27 mouse cellular contexts compared by ENCODE assay signal in genomic region chr3:9408896-9409295, GRCm38 (mm10).
"Had no signal": no experiment of that assay in that cellular context is flagged by ENCODE, and none has a peak within 500 bp of the region (broad histone marks: within the 10 kb centered on the region; RNA-seq: fewer than 3 reads in every experiment).

No protein-coding gene starts in this region.

- H3K9me3 ChIP-seq: heart, embryonic 15.5 days; hindbrain, embryonic 10.5 days; hindbrain, embryonic 12.5 days; hindbrain, embryonic 15.5 days; intestine, embryonic 15.5 days; kidney, embryonic 15.5 days had no signal

- H3K4me1 ChIP-seq: intestine, embryonic 15.5 days had no signal

- H3K4me3 ChIP-seq: heart, embryonic 12.5 days; heart, embryonic 13.5 days; heart, embryonic 15.5 days; hindbrain, embryonic 10.5 days; hindbrain, embryonic 12.5 days; hindbrain, embryonic 13.5 days; hindbrain, embryonic 15.5 days; intestine, embryonic 15.5 days; kidney, embryonic 15.5 days; layer of hippocampus, adult 2 months; left cerebral cortex, adult 2 months had no signal

- H3K36me3 ChIP-seq: heart, embryonic 12.5 days; heart, embryonic 13.5 days; heart, embryonic 15.5 days; hindbrain, embryonic 10.5 days; hindbrain, embryonic 12.5 days; hindbrain, embryonic 13.5 days; hindbrain, embryonic 15.5 days; intestine, embryonic 15.5 days; kidney, embryonic 15.5 days had no signal

- H3K27ac ChIP-seq: heart, embryonic 15.5 days; hindbrain, embryonic 10.5 days; hindbrain, embryonic 12.5 days; hindbrain, embryonic 13.5 days; hindbrain, embryonic 14.5 days; hindbrain, embryonic 15.5 days; hindbrain, postnatal 0 days; intestine, embryonic 15.5 days; kidney, embryonic 15.5 days; kidney, postnatal 0 days; layer of hippocampus, adult 2 months; left cerebral cortex, adult 2 months had no signal

- H3K27me3 ChIP-seq: heart, embryonic 12.5 days; heart, embryonic 13.5 days; heart, embryonic 15.5 days; hindbrain, embryonic 12.5 days; hindbrain, embryonic 13.5 days; hindbrain, embryonic 15.5 days; intestine, embryonic 15.5 days; kidney, embryonic 15.5 days had no signal

- DNase-seq: heart, postnatal 10 days; heart, postnatal 14 days; kidney, adult 11 months; kidney, adult 18-20 months; kidney, adult 2 months; kidney, adult 8-10 months; kidney, adult 9 months; kidney, postnatal 10 days; kidney, postnatal 14 days; kidney, postnatal 36 days; kidney, postnatal 4 days; layer of hippocampus, adult 9-11 months; layer of hippocampus, postnatal 36 days had no signal
